Mouse (Mus musculus) bone marrow, adult 2 months (tissue): ENCODE results near the gene Wrap53.

Source experiments
- CTCF ChIP-seq: fragments of 200-500 bp; IDR thresholded peaks from 2 replicates; pipeline ENCODE4 v1.5.1; 2011; ENCODE audit warnings: low read length, control low read depth; ENCODE audit not compliant: control insufficient read depth, insufficient read depth
- POLR2A ChIP-seq: fragments of 200-500 bp; IDR thresholded peaks from 2 replicates; pipeline ENCODE4 v1.6.1; 2011; ENCODE audit warnings: low read depth, mild to moderate bottlenecking, control low read depth, low read length, borderline replicate concordance; ENCODE audit not compliant: control insufficient read depth

GRCm38 (mm10) chr11:69604795-69605664 lies 25.0 kb upstream of the Wrap53 start:
- TF ChIP-seq CTCF (no peak), POLR2A (no peak)
